Mouse (Mus musculus): ENCODE measurements around the gene Tspan9. TPM values are rescaled to one million over a fixed set of nuclear protein-coding genes. Genes with fewer than 3 reads are reported as not detected.
A peak's percentile ranks its signal among the peaks of the same experiment; 100 is the strongest.

The Tspan9 gene
- total and polyA plus RNA-seq, 2 experiments, result 23.2 to 40.0 TPM

DNA sequence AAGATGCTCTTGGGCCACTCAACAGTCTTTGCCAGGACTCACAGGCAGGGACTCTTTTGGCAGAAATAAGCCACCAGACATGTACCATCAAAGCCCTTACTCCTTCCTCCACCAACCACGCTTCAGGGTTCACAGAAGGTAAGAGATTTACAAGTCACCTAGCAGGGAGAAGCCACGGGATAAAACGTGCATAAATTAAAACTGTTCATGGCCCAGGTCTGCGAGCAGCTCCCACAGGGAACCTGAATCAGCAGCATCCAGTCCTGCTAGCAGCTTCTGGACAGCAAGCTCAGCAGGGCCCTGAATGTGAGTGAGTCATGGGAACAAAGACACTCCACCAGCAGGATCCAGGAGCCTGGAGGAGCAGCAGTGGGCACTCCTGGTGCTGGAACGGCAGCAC lies 7.9 kb downstream of the Tspan9 start:
- H3K27ac ChIP-seq (replicated peaks; ENCODE audit: insufficient read depth, low read depth, low read length), result peak overlapping the region; percentile 93; the same call in 1 of the 2 replicates
- TF ChIP-seq POLR2A (IDR thresholded peaks at IDR 0.05; ENCODE audit: extremely low read depth, insufficient read depth, low read length), result no peak
- no peak for TF ChIP-seq CTCF (IDR thresholded peaks at IDR 0.05; ENCODE audit: low read depth, low read length)
- 82% methylated on average over 5 of the region's 5 CpGs for WGBS

DNA sequence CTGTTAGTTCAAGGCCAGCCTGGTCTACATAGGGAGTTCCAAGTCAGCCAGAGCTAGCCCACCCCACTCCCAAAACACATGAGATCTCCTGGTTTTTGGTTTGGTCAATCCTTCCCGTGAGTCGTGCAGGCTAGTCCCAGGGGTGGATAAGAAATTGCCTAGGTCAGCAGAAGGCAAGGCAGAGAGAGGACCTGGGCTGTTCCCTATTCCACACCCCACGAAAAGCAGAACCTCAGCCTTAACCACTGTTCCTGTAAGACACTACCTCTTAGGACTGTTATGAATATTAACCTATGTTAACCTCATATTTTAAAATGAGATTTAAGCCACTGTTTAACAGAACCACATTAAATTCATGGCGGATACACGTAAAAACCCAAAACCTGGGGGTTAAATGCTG lies 8.4 kb downstream of the Tspan9 start:
- 50% methylated on average over 5 of the region's 5 CpGs for WGBS
- peak overlapping the region; percentile 93 for H3K27ac ChIP-seq (replicated peaks; ENCODE audit: insufficient read depth, low read depth, low read length)
- no peak for DNase-seq (ENCODE audit: extremely low read depth, low read depth, low spot score)

More for the DNA sequence above, 7.9 kb downstream of the Tspan9 start:
- H3K4me1 ChIP-seq (ENCODE audit: control insufficient read depth, insufficient read depth, low read length), result peaks cover 33% of the 10 kb centered on the region
- H3K79me2 ChIP-seq (ENCODE audit: control insufficient read depth, insufficient read depth, low read length), result peaks cover 7% of the 10 kb centered on the region; the same call in 1 of the 2 replicates
- DNase-seq (ENCODE audit: extremely low read depth, low read depth, low spot score), result no peak
- H3K27me3 ChIP-seq (ENCODE audit: control insufficient read depth, insufficient read depth, low read length), result no peaks in the 10 kb centered on the region
- H3K9ac ChIP-seq (ENCODE audit: low read depth, low read length), result 0 out of 2 replicates have a peak overlapping the region, but pooled peaks have one; percentile 18
- no peak overlapping the region for H3K4me3 ChIP-seq (ENCODE audit: insufficient read depth, low read depth, low read length)
- no peaks in the 10 kb centered on the region for H3K36me3 ChIP-seq (ENCODE audit: control insufficient read depth, insufficient read depth, low read length)

DNA sequence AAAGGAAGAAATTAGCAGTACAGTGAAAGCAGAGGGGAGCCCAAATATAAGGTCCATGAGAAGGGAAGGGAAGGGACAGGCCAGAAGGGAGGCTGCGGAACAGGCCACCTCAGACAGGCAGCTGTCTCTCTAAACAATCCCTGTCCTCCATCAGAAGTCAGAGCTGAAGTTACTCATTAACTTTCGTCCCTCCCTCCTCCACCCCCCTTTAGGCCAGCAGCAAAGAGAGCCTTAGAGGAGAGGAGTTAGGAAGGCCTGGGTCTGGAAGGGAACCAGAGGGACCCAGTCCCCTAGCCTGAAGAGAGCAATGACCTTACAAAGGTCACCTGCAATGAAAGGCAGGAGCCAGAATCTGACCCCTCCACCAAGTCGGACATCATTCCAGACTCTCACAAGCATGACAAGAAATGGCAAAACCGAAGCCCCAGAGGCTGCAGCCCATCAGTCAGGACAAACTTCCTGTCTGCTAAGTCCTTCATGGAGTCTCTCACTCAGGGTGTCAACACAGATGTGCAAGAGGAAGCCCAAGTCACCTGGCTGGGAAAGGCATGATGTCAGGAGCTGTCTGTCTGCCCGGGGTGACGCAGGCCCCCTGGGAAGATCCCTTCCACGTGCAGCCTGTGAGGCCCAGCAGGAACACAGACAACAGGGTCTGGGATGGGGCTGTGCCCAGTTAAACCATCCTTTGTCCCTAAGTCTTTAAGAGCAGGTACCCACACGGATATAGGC lies 9.0 kb downstream of the Tspan9 start:
- H3K9ac ChIP-seq (ENCODE audit: low read depth, low read length), result peak overlapping the region; percentile 40; the same call in 1 of the 2 replicates
- no peak for TF ChIP-seq POLR2A (IDR thresholded peaks at IDR 0.05; ENCODE audit: extremely low read depth, insufficient read depth, low read length)
- no peak for TF ChIP-seq CTCF (IDR thresholded peaks at IDR 0.05; ENCODE audit: low read depth, low read length)
- WGBS, result 25% methylated on average over 8 of the region's 8 CpGs

More for the DNA sequence above, 8.4 kb downstream of the Tspan9 start:
- TF ChIP-seq CTCF (IDR thresholded peaks at IDR 0.05; ENCODE audit: low read depth, low read length) (no peak), POLR2A (IDR thresholded peaks at IDR 0.05; ENCODE audit: extremely low read depth, insufficient read depth, low read length) (no peak)
- Histone ChIP-seq H3K27me3 (ENCODE audit: control insufficient read depth, insufficient read depth, low read length) (no peaks in the 10 kb centered on the region), H3K9ac (ENCODE audit: low read depth, low read length) (no peak overlapping the region), H3K4me1 (ENCODE audit: control insufficient read depth, insufficient read depth, low read length) (peaks cover 33% of the 10 kb centered on the region), H3K79me2 (ENCODE audit: control insufficient read depth, insufficient read depth, low read length) (peaks cover 7% of the 10 kb centered on the region; the same call in 1 of the 2 replicates), H3K36me3 (ENCODE audit: control insufficient read depth, insufficient read depth, low read length) (no peaks in the 10 kb centered on the region), H3K4me3 (ENCODE audit: insufficient read depth, low read depth, low read length) (no peak overlapping the region)

GRCm38 (mm10) chr6:128133679-128134191 lies 9.7 kb downstream of the Tspan9 start:
- Histone ChIP-seq H3K4me3 (ENCODE audit: insufficient read depth, low read depth, low read length) (no peak overlapping the region), H3K4me1 (ENCODE audit: control insufficient read depth, insufficient read depth, low read length) (peaks cover 33% of the 10 kb centered on the region), H3K36me3 (ENCODE audit: control insufficient read depth, insufficient read depth, low read length) (no peaks in the 10 kb centered on the region), H3K79me2 (ENCODE audit: control insufficient read depth, insufficient read depth, low read length) (peaks cover 7% of the 10 kb centered on the region; the same call in 1 of the 2 replicates), H3K9ac (ENCODE audit: low read depth, low read length) (peak overlapping the region; percentile 40), H3K27ac (replicated peaks; ENCODE audit: insufficient read depth, low read depth, low read length) (peak overlapping the region; percentile 93), H3K27me3 (ENCODE audit: control insufficient read depth, insufficient read depth, low read length) (no peaks in the 10 kb centered on the region)
- TF ChIP-seq CTCF (IDR thresholded peaks at IDR 0.05; ENCODE audit: low read depth, low read length), result no peak
- TF ChIP-seq POLR2A (IDR thresholded peaks at IDR 0.05; ENCODE audit: extremely low read depth, insufficient read depth, low read length), result peak; percentile 22; the same call in 1 of the 2 replicates
- DNase-seq (ENCODE audit: extremely low read depth, low read depth, low spot score), result peak; percentile 91
- 6% methylated on average over 10 of the region's 10 CpGs for WGBS

More for the DNA sequence above, 9.0 kb downstream of the Tspan9 start:
- Histone ChIP-seq H3K36me3 (ENCODE audit: control insufficient read depth, insufficient read depth, low read length) (no peaks in the 10 kb centered on the region), H3K27ac (replicated peaks; ENCODE audit: insufficient read depth, low read depth, low read length) (peak overlapping the region; percentile 93), H3K79me2 (ENCODE audit: control insufficient read depth, insufficient read depth, low read length) (peaks cover 7% of the 10 kb centered on the region; the same call in 1 of the 2 replicates), H3K4me3 (ENCODE audit: insufficient read depth, low read depth, low read length) (no peak overlapping the region), H3K4me1 (ENCODE audit: control insufficient read depth, insufficient read depth, low read length) (peaks cover 33% of the 10 kb centered on the region), H3K27me3 (ENCODE audit: control insufficient read depth, insufficient read depth, low read length) (no peaks in the 10 kb centered on the region)
- DNase-seq (ENCODE audit: extremely low read depth, low read depth, low spot score), result peak; percentile 93

DNA sequence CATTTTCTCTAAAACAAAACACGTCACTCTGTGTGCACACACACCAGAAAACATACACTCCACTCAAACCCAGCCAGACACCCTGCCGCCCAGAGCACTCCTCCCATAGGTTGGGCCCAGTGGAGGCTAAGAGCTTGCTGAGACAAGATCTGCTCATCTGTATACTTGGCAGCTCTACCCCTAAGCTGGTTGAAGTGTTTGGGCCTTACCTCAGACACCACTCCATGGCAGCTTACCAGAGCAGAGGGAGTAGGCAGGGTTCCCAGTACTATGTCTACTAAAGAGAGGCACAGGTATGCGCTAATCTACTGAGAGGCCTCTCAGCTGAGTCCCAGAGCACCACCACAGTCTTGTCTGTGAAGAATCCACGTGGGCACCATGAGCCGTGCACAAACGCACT lies 10.8 kb downstream of the Tspan9 start:
- WGBS, result 77% methylated on average over 6 of the region's 6 CpGs

More for the DNA sequence above, 10.8 kb downstream of the Tspan9 start:
- Histone ChIP-seq H3K27me3 (ENCODE audit: control insufficient read depth, insufficient read depth, low read length) (no peaks in the 10 kb centered on the region), H3K9ac (ENCODE audit: low read depth, low read length) (no peak overlapping the region), H3K4me1 (ENCODE audit: control insufficient read depth, insufficient read depth, low read length) (peaks cover 29% of the 10 kb centered on the region), H3K79me2 (ENCODE audit: control insufficient read depth, insufficient read depth, low read length) (peaks cover 7% of the 10 kb centered on the region; the same call in 1 of the 2 replicates), H3K4me3 (ENCODE audit: insufficient read depth, low read depth, low read length) (no peak overlapping the region), H3K36me3 (ENCODE audit: control insufficient read depth, insufficient read depth, low read length) (no peaks in the 10 kb centered on the region), H3K27ac (replicated peaks; ENCODE audit: insufficient read depth, low read depth, low read length) (peak overlapping the region; percentile 93)
- DNase-seq (ENCODE audit: extremely low read depth, low read depth, low spot score), result peak; percentile 61
- no peak for TF ChIP-seq POLR2A (IDR thresholded peaks at IDR 0.05; ENCODE audit: extremely low read depth, insufficient read depth, low read length)
- TF ChIP-seq CTCF (IDR thresholded peaks at IDR 0.05; ENCODE audit: low read depth, low read length), result no peak
